Mouse (Mus musculus) midbrain, embryonic 13.5 days (tissue): ENCODE measurements around the gene Ugt1a8. TPM values are rescaled to one million over a fixed set of nuclear protein-coding genes. Genes with fewer than 3 reads are reported as not detected.
"Not testable (repeated sequence)": the region's sequence is repeated elsewhere in the genome, so short reads cannot be mapped to it uniquely, and the experiment has no call there.

Experiments used
- ATAC-seq: fragments of 200-750 bp; cut with Nextera tagmentation; 2 replicates; pipeline ENCODE4 v1.8.0; 2017; ENCODE audit warnings: mild to moderate bottlenecking, moderate TSS enrichment, moderate library complexity
- H3K27ac ChIP-seq: fragments of 300-500 bp; sonication (generic); 2 replicates; pipeline ENCODE4 v1.5.1; 2015; ENCODE audit warnings: inconsistent platforms, mild to moderate bottlenecking, moderate library complexity
- H3K27me3 ChIP-seq: fragments of 300-500 bp; sonication (generic); 2 replicates; pipeline ENCODE4 v1.6.1; 2015; ENCODE audit warnings: mild to moderate bottlenecking, inconsistent platforms
- H3K36me3 ChIP-seq: fragments of 300-500 bp; sonication (generic); 2 replicates; pipeline ENCODE4 v1.6.1; 2015; ENCODE audit warnings: mild to moderate bottlenecking, inconsistent platforms
- H3K4me1 ChIP-seq: fragments of 300-500 bp; sonication (generic); replicated peaks from 2 replicates; pipeline ENCODE4 v1.6.1; 2015; ENCODE audit warnings: inconsistent platforms
- H3K4me2 ChIP-seq: fragments of 300-500 bp; sonication (generic); replicated peaks from 2 replicates; pipeline ENCODE4 v1.6.1; 2015; ENCODE audit warnings: moderate library complexity, mild to moderate bottlenecking, inconsistent platforms
- H3K4me3 ChIP-seq: fragments of 300-500 bp; sonication (generic); replicated peaks from 2 replicates; pipeline ENCODE4 v1.5.1; 2015; ENCODE audit warnings: mild to moderate bottlenecking, inconsistent platforms
- H3K9ac ChIP-seq: fragments of 300-500 bp; sonication (generic); replicated peaks from 2 replicates; pipeline ENCODE4 v1.6.1; 2015; ENCODE audit warnings: mild to moderate bottlenecking, inconsistent platforms
- H3K9me3 ChIP-seq: fragments of 300-500 bp; sonication (generic); 2 replicates; pipeline ENCODE4 v1.6.1; 2016; ENCODE audit warnings: mild to moderate bottlenecking, inconsistent platforms
- WGBS: fragments of 180-500 bp; shearing (Covaris S2); methylation state at CpG from one replicate; pipeline ENCODE4 v1.1.7; 2015; 5-methylcytosine and 5-hydroxymethylcytosine counted together
- polyA plus RNA-seq: library from polyadenylated mRNA; unstranded; fragments of >200 nt; fragmentation: Nextera tagmentation; extraction: Ambion mirVana; gene quantifications from 2 replicates; pipeline ENCODE4 v1.2.1, GENCODE M21; 2015

The Ugt1a8 gene
- polyA plus RNA-seq, 1 experiment from 2014 or later = not detected

- no CpG with 5 or more reads among the region's 1 CpGs for WGBS
- H3K27me3 ChIP-seq, H3K4me3 ChIP-seq, H3K36me3 ChIP-seq, H3K27ac ChIP-seq, H3K4me2 ChIP-seq, H3K9me3 ChIP-seq, H3K4me1 ChIP-seq, ATAC-seq, H3K9ac ChIP-seq: not testable (repeated sequence)
Measured at GRCm38 (mm10) chr1:88121521-88121920, 33.9 kb downstream of the Ugt1a8 start.

GRCm38 (mm10) chr1:88125827-88126360 is 38.3 kb downstream of the Ugt1a8 start:
- H3K4me3 ChIP-seq, H3K9me3 ChIP-seq, H3K27ac ChIP-seq, H3K27me3 ChIP-seq, H3K36me3 ChIP-seq, H3K4me1 ChIP-seq, H3K4me2 ChIP-seq, ATAC-seq, H3K9ac ChIP-seq: not testable (repeated sequence)
- 89% methylated on average over 4 of the region's 4 CpGs for WGBS

- H3K27me3 ChIP-seq, H3K9ac ChIP-seq, H3K4me2 ChIP-seq, H3K4me3 ChIP-seq, H3K27ac ChIP-seq, H3K9me3 ChIP-seq, H3K36me3 ChIP-seq, ATAC-seq, H3K4me1 ChIP-seq: not testable (repeated sequence)
- 68% methylated on average over 2 of the region's 2 CpGs for WGBS
Measured at GRCm38 (mm10) chr1:88129091-88129490, 41.5 kb downstream of the Ugt1a8 start.

- not testable (repeated sequence) for H3K27ac ChIP-seq, H3K4me1 ChIP-seq
Measured at GRCm38 (mm10) chr1:88130223-88130622, 42.6 kb downstream of the Ugt1a8 start.

GRCm38 (mm10) chr1:88133908-88134456 is 46.4 kb downstream of the Ugt1a8 start:
- Histone ChIP-seq H3K9me3 (no peaks in the 10 kb centered on the region), H3K36me3 (no peaks in the 10 kb centered on the region), H3K4me2 (no peak overlapping the region), H3K4me3 (no peak overlapping the region), H3K27me3 (no peaks in the 10 kb centered on the region), H3K9ac (no peak overlapping the region), H3K27ac (0 out of 2 replicates have a peak overlapping the region, but pooled peaks have one; percentile 14), H3K4me1 (no peaks in the 10 kb centered on the region)
- WGBS = 64% methylated on average over 3 of the region's 3 CpGs
- 0 out of 2 replicates have a peak, but pooled peaks have one; percentile 34 for ATAC-seq

More at GRCm38 (mm10) chr1:88130223-88130622, 42.6 kb downstream of the Ugt1a8 start:
- H3K9ac ChIP-seq, H3K27me3 ChIP-seq, ATAC-seq, H3K4me2 ChIP-seq, H3K36me3 ChIP-seq, H3K4me3 ChIP-seq, H3K9me3 ChIP-seq: not testable (repeated sequence)
- 79% methylated on average over 1 of the region's 1 CpGs for WGBS

- H3K4me2 ChIP-seq, H3K9ac ChIP-seq, H3K4me3 ChIP-seq, H3K27me3 ChIP-seq, H3K4me1 ChIP-seq, H3K9me3 ChIP-seq, H3K36me3 ChIP-seq: not testable (repeated sequence)
- peak; percentile 76 for ATAC-seq
- 48% methylated on average over 5 of the region's 5 CpGs for WGBS
- 0 out of 2 replicates have a peak within 1 kb of the TSS, but pooled peaks have one; percentile 14 for H3K27ac ChIP-seq
Measured at GRCm38 (mm10) chr1:88134457-88135011, 46.9 kb downstream of the Ugt1a8 start, which contains the start of gene Ugt1a6a. TSS of gene Ugt1a6a (plus strand) at chr1:88134809.

- H3K4me2 ChIP-seq, H3K36me3 ChIP-seq, H3K9me3 ChIP-seq, H3K9ac ChIP-seq, H3K4me1 ChIP-seq, ATAC-seq, H3K27ac ChIP-seq, H3K27me3 ChIP-seq, H3K4me3 ChIP-seq: not testable (repeated sequence)
- WGBS = 92% methylated on average over 6 of the region's 6 CpGs
Measured at GRCm38 (mm10) chr1:88135229-88135904, 47.8 kb downstream of the Ugt1a8 start.

- Histone ChIP-seq H3K27ac (no peak overlapping the region), H3K4me1 (no peaks in the 10 kb centered on the region), H3K4me2 (no peak overlapping the region), H3K4me3 (no peak overlapping the region), H3K27me3 (no peaks in the 10 kb centered on the region), H3K9me3 (no peaks in the 10 kb centered on the region), H3K36me3 (no peaks in the 10 kb centered on the region), H3K9ac (no peak overlapping the region)
- 66% methylated on average over 2 of the region's 2 CpGs for WGBS
- no peak for ATAC-seq
Measured at GRCm38 (mm10) chr1:88136646-88137045, 49.0 kb downstream of the Ugt1a8 start.

- H3K36me3 ChIP-seq = no peaks in the 10 kb centered on the region
- H3K9ac ChIP-seq = no peak overlapping the region
- H3K4me2 ChIP-seq = no peak overlapping the region
- no peak overlapping the region for H3K27ac ChIP-seq
- H3K4me3 ChIP-seq = no peak overlapping the region
- H3K27me3 ChIP-seq = no peaks in the 10 kb centered on the region
- 90% methylated on average over 3 of the region's 3 CpGs for WGBS
- no peak for ATAC-seq
- no peaks in the 10 kb centered on the region for H3K9me3 ChIP-seq
- no peaks in the 10 kb centered on the region for H3K4me1 ChIP-seq
Measured at GRCm38 (mm10) chr1:88137264-88137663, 49.7 kb downstream of the Ugt1a8 start.

- Histone ChIP-seq H3K9me3 (no peaks in the 10 kb centered on the region), H3K27me3 (no peaks in the 10 kb centered on the region), H3K4me2 (no peak overlapping the region), H3K36me3 (no peaks in the 10 kb centered on the region), H3K9ac (no peak overlapping the region), H3K4me3 (no peak overlapping the region), H3K4me1 (no peaks in the 10 kb centered on the region), H3K27ac (no peak overlapping the region)
- WGBS = 94% methylated on average over 1 of the region's 1 CpGs
- no peak for ATAC-seq
Measured at GRCm38 (mm10) chr1:88138145-88138544, 50.5 kb downstream of the Ugt1a8 start.

- WGBS = 47% methylated on average over 1 of the region's 1 CpGs
- H3K9ac ChIP-seq, H3K36me3 ChIP-seq, H3K4me3 ChIP-seq, H3K27ac ChIP-seq, ATAC-seq, H3K27me3 ChIP-seq, H3K4me1 ChIP-seq, H3K4me2 ChIP-seq, H3K9me3 ChIP-seq: not testable (repeated sequence)
Measured at GRCm38 (mm10) chr1:88140492-88140891, 52.9 kb downstream of the Ugt1a8 start.

- H3K27me3 ChIP-seq, H3K4me1 ChIP-seq, H3K27ac ChIP-seq, H3K4me2 ChIP-seq, H3K9ac ChIP-seq, ATAC-seq, H3K36me3 ChIP-seq, H3K9me3 ChIP-seq, H3K4me3 ChIP-seq: not testable (repeated sequence)
- 7% methylated on average over 5 of the region's 5 CpGs for WGBS
Measured at GRCm38 (mm10) chr1:88143966-88144675, 56.5 kb downstream of the Ugt1a8 start.
